Mouse (Mus musculus) hindbrain, embryonic 13.5 days (tissue): ENCODE results near the gene Bbs2. TPM values are rescaled to one million over a fixed set of nuclear protein-coding genes. Genes with fewer than 3 reads are reported as not detected.

ENCODE experiments used
- ATAC-seq: fragments of 200-750 bp; cut with Nextera tagmentation; 2 replicates; pipeline ENCODE4 v1.8.0; 2017; ENCODE audit warnings: moderate TSS enrichment; ENCODE audit not compliant: low FRiP score
- H3K27ac ChIP-seq: fragments of 300-500 bp; sonication (generic); 2 replicates; pipeline ENCODE4 v1.5.1; 2015; ENCODE audit warnings: inconsistent platforms, mild to moderate bottlenecking, moderate library complexity
- H3K27me3 ChIP-seq: fragments of 300-500 bp; sonication (generic); 2 replicates; pipeline ENCODE4 v1.6.1; 2015; ENCODE audit warnings: mild to moderate bottlenecking, inconsistent platforms
- H3K36me3 ChIP-seq: fragments of 300-500 bp; sonication (generic); 2 replicates; pipeline ENCODE4 v1.6.1; 2015; ENCODE audit warnings: mild to moderate bottlenecking, inconsistent platforms
- H3K4me1 ChIP-seq: fragments of 300-500 bp; sonication (generic); replicated peaks from 2 replicates; pipeline ENCODE4 v1.6.1; 2015; ENCODE audit warnings: inconsistent platforms
- H3K4me2 ChIP-seq: fragments of 300-500 bp; sonication (generic); 2 replicates; pipeline ENCODE4 v1.6.1; 2015; ENCODE audit warnings: inconsistent platforms, mild to moderate bottlenecking, moderate library complexity
- H3K4me3 ChIP-seq: fragments of 300-500 bp; sonication (generic); 2 replicates; pipeline ENCODE4 v1.5.1; 2015; ENCODE audit warnings: mild to moderate bottlenecking, inconsistent platforms
- H3K9ac ChIP-seq: fragments of 300-500 bp; sonication (generic); 2 replicates; pipeline ENCODE4 v1.6.1; 2015; ENCODE audit warnings: mild to moderate bottlenecking, inconsistent platforms
- H3K9me3 ChIP-seq: fragments of 300-500 bp; sonication (generic); 2 replicates; pipeline ENCODE4 v1.6.1; 2016; ENCODE audit warnings: inconsistent platforms
- WGBS: fragments of 180-500 bp; shearing (Covaris S2); methylation state at CpG from one replicate; pipeline ENCODE4 v1.1.7; 2015; 5-methylcytosine and 5-hydroxymethylcytosine counted together
- polyA plus RNA-seq: library from polyadenylated mRNA; unstranded; fragments of >200 nt; fragmentation: Nextera tagmentation; extraction: Ambion mirVana; gene quantifications from 2 replicates; pipeline ENCODE4 v1.2.1, GENCODE M21; 2015

The Bbs2 gene
- polyA plus RNA-seq, 1 experiment from 2014 or later = 25.3 TPM

- H3K4me2 ChIP-seq = no peak overlapping the region
- H3K9ac ChIP-seq = no peak overlapping the region
- ATAC-seq = no peak
- no peaks in the 10 kb centered on the region for H3K27me3 ChIP-seq
- H3K27ac ChIP-seq = 0 out of 2 replicates have a peak overlapping the region, but pooled peaks have one; percentile 3
- H3K4me1 ChIP-seq = peaks cover 21% of the 10 kb centered on the region
- no peaks in the 10 kb centered on the region for H3K9me3 ChIP-seq
- no peak overlapping the region for H3K4me3 ChIP-seq
- WGBS = 76% methylated on average over 9 of the region's 9 CpGs
- no peaks in the 10 kb centered on the region for H3K36me3 ChIP-seq
These were observed 22.9 kb upstream of the Bbs2 start for GRCm38 (mm10) chr8:94121625-94122024.

DNA sequence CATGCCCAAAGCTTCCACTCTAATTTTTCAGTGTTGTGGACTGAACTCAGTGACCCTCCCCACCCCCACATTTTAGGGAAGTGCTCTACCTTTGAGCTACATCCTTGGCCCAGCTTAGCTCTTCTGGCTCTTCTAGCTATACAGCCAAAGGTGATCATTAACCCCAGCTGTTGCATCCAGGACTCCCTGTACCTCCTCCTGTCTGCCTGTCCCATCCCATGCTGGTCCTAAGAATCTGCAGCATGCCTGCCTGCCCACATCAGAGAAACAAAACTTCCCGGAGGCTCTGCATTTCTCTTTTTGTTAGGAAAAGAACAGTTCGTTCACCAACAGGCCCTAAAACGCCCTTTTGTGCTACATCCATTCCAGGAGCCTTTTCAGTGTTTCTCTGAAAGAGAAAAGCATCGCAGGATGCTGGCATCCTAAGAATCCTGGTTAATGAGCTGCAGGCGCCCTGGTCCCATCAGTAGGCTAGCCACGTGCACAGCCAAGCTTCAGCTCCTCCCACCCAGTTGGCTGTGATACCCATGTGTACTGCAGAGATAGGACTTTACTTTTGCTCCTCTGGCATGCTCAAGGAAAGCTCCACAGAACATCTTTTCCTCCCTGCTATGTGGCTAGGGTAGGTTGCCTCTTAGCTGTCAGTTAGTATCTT lies 20.2 kb upstream of the Bbs2 start:
- Histone ChIP-seq H3K27me3 (no peaks in the 10 kb centered on the region), H3K27ac (peak overlapping the region; percentile 87), H3K4me3 (no peak overlapping the region), H3K9ac (peak overlapping the region; percentile 26; the same call in 1 of the 2 replicates), H3K9me3 (no peaks in the 10 kb centered on the region), H3K4me2 (peak overlapping the region; percentile 29; the same call in 1 of the 2 replicates), H3K4me1 (peaks cover 18% of the 10 kb centered on the region), H3K36me3 (no peaks in the 10 kb centered on the region)
- ATAC-seq = peak; percentile 92
- WGBS = 3% methylated on average over 6 of the region's 6 CpGs

DNA sequence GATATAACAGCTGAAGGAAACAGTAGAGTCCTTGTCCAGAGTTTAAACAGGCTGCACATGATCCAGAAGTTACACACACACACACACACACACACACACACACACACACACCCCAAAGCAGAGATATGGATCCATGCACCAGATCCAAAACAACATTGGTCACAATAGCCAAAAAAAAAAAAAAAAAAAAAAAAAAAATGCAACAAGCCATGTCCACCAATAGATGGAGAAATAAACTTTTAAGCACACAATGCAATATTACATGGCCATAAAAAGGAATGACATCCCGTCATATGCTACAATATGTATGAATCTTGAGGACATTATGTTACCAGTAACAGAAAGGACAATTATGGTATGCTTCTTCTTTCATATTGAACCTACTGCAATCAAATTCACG lies 15.2 kb upstream of the Bbs2 start:
- Histone ChIP-seq H3K4me2 (no peak overlapping the region), H3K36me3 (no peaks in the 10 kb centered on the region), H3K4me3 (no peak overlapping the region), H3K27me3 (no peaks in the 10 kb centered on the region), H3K9ac (no peak overlapping the region), H3K27ac (no peak overlapping the region), H3K9me3 (no peaks in the 10 kb centered on the region), H3K4me1 (peaks cover 5% of the 10 kb centered on the region)
- 85% methylated on average over 2 of the region's 2 CpGs for WGBS
- no peak for ATAC-seq

DNA sequence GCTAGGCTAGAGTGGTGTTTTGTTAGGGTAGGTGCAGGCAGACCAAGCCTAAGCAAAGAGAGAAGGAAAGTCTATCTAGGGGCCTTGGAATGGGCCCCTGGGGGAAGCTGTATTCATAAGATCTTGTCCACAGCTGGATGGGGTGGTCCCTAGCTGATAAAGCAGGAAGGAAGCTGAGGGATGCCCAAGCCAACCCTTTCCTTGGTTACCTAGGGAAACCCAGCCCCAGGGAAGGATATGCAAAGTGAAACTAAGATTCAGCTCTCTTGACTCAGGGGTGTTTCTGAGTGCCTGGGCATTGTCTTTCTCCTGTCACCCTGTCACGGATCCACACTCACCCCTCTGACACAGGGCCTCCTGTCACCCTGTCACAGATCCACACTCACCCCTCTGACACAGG lies 14.7 kb upstream of the Bbs2 start:
- WGBS = 26% methylated on average over 1 of the region's 1 CpGs
- ATAC-seq = no peak

GRCm38 (mm10) chr8:94110526-94111177 lies 11.9 kb upstream of the Bbs2 start:
- H3K9ac ChIP-seq = no peak overlapping the region
- 68% methylated on average over 6 of the region's 6 CpGs for WGBS
- H3K27me3 ChIP-seq = no peaks in the 10 kb centered on the region
- H3K9me3 ChIP-seq = no peaks in the 10 kb centered on the region
- no peak overlapping the region for H3K27ac ChIP-seq
- no peak overlapping the region for H3K4me2 ChIP-seq
- H3K36me3 ChIP-seq = no peaks in the 10 kb centered on the region
- no peak for ATAC-seq
- no peak overlapping the region for H3K4me3 ChIP-seq
- no peaks in the 10 kb centered on the region for H3K4me1 ChIP-seq

More for the DNA sequence above, 14.7 kb upstream of the Bbs2 start:
- H3K4me2 ChIP-seq = no peak overlapping the region
- H3K9ac ChIP-seq = no peak overlapping the region
- no peak overlapping the region for H3K4me3 ChIP-seq
- no peaks in the 10 kb centered on the region for H3K27me3 ChIP-seq
- no peaks in the 10 kb centered on the region; the same call in 1 of the 2 replicates for H3K4me1 ChIP-seq
- H3K36me3 ChIP-seq = no peaks in the 10 kb centered on the region
- H3K27ac ChIP-seq = no peak overlapping the region
- H3K9me3 ChIP-seq = no peaks in the 10 kb centered on the region

DNA sequence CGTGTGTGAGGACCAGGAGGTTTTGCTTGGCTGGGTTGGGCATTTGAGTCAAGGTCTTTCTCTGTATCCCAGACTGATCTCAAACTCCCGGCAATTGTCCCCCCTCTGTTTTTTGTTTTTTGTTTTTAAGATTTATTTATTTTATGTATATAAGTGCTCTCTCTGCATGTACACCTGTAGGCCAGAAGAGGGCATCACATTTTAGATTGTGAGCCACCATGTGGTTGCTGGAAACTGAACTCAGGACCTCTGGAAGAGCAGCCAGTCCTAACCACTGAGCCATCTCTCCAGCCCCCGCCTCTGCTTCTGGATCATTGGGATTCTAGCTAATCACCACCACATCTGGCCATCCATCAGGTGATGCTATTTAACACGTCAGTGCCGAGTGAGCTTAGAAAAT lies 11.1 kb upstream of the Bbs2 start:
- Histone ChIP-seq H3K4me3 (no peak overlapping the region), H3K36me3 (no peaks in the 10 kb centered on the region), H3K9me3 (no peaks in the 10 kb centered on the region), H3K4me1 (no peaks in the 10 kb centered on the region), H3K9ac (no peak overlapping the region), H3K27me3 (no peaks in the 10 kb centered on the region), H3K27ac (no peak overlapping the region), H3K4me2 (no peak overlapping the region)
- WGBS = 70% methylated on average over 5 of the region's 5 CpGs
- no peak for ATAC-seq

DNA sequence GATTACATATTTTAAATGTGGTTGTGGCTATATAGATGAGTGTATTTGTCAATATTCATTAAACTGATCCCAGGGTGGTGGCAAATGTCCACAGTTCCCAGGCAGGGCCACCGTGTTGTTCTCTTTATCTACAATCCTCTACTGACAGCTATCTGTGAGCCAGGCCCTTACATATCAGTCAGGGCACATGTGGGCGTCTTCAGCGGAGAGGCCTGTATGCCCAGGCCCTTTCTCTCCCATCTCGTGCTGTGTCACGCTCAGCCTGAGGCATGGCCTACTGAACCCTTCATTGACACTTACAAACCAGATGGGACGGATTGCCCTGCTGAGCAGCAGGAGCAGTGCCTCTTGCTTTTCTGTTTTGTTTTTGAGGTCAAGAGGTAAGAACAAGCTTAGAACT lies 10.7 kb upstream of the Bbs2 start:
- Histone ChIP-seq H3K9me3 (no peaks in the 10 kb centered on the region), H3K36me3 (no peaks in the 10 kb centered on the region), H3K27ac (no peak overlapping the region), H3K4me1 (no peaks in the 10 kb centered on the region), H3K4me2 (no peak overlapping the region), H3K9ac (no peak overlapping the region), H3K27me3 (no peaks in the 10 kb centered on the region), H3K4me3 (no peak overlapping the region)
- 61% methylated on average over 6 of the region's 6 CpGs for WGBS
- no peak for ATAC-seq

DNA sequence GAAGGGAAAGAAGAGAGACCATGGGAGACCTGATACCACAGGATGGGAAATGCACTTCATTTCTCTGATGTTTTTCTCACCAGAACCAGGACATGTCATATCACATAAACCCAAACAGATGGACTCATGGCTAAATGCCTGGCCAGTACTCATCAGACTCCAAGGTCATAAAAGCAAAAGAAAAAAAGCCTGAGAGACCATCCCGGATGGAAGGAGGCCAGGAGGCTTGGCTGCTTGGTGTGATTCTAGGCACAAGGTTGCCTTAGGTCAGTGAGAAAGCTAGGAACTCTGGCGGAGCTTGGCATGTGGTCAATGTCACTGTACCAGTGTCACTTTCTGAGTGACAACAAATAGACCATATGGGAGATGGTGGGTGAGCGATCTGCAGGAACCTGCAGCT lies 9.1 kb upstream of the Bbs2 start:
- ATAC-seq = no peak
- WGBS = 81% methylated on average over 3 of the region's 3 CpGs
- Histone ChIP-seq H3K4me1 (no peaks in the 10 kb centered on the region), H3K27me3 (no peaks in the 10 kb centered on the region), H3K27ac (no peak overlapping the region), H3K4me2 (no peak overlapping the region), H3K36me3 (no peaks in the 10 kb centered on the region), H3K9me3 (no peaks in the 10 kb centered on the region), H3K9ac (no peak overlapping the region), H3K4me3 (no peak overlapping the region)

DNA sequence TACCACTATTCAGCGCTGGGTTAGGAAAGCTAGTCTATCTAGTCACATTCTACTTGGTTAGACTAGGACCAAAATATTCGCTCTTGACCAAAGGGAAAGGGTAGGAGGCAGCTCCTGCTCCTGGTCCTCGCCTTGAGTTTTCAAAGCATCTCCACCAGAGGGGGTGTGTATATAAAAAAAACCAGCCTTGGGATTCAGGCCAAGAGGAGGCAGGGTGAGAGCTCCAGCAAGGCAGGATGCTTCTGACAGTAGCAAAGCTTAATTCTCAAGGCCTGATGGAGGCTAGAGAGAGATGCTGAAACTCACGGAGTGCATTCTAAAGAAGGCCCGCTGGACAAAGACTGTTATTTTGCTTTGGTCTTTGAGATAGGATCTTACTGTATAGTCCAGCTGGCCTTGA lies 5.4 kb upstream of the Bbs2 start:
- 55% methylated on average over 5 of the region's 5 CpGs for WGBS
- Histone ChIP-seq H3K27me3 (no peaks in the 10 kb centered on the region), H3K36me3 (no peaks in the 10 kb centered on the region), H3K4me3 (no peak overlapping the region), H3K27ac (no peak overlapping the region), H3K9ac (no peak overlapping the region), H3K4me2 (no peak overlapping the region), H3K9me3 (no peaks in the 10 kb centered on the region), H3K4me1 (peaks cover under 1% of the 10 kb centered on the region)
- ATAC-seq = no peak

- Histone ChIP-seq H3K9ac (peak overlapping the region; percentile 78; the same call in 1 of the 2 replicates), H3K4me1 (peaks cover 15% of the 10 kb centered on the region), H3K4me2 (peak overlapping the region; percentile 66), H3K36me3 (no peaks in the 10 kb centered on the region), H3K4me3 (peak overlapping the region; percentile 57), H3K27ac (peak overlapping the region; percentile 99), H3K27me3 (no peaks in the 10 kb centered on the region), H3K9me3 (no peaks in the 10 kb centered on the region)
- 45% methylated on average over 4 of the region's 4 CpGs for WGBS
- no peak for ATAC-seq
These were observed 268 bp upstream of the Bbs2 start for GRCm38 (mm10) chr8:94098996-94099395.

DNA sequence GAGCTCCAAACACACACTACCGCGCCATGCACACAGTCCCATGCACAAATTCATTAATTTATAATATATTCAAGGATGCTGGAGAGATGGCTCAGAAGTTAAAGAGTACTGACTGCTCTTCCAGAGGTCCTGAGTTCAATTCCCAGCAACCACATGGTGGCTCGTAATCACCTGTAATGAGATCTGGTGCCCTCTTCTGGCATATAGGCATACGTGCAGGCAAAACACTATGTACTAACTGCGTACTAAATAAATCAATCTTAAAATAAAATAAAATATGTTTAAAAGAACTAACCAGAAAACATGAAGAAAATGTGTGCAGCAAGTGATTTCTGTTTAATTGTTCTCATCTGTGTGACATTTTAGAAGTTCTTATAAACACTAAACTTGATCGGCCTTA lies 4.4 kb downstream of the Bbs2 start:
- H3K36me3 ChIP-seq = no peaks in the 10 kb centered on the region; the same call in 1 of the 2 replicates
- H3K4me3 ChIP-seq = no peak overlapping the region
- H3K9ac ChIP-seq = no peak overlapping the region
- peaks cover 15% of the 10 kb centered on the region for H3K4me1 ChIP-seq
- no peak overlapping the region for H3K27ac ChIP-seq
- H3K27me3 ChIP-seq = no peaks in the 10 kb centered on the region
- 80% methylated on average over 6 of the region's 6 CpGs for WGBS
- no peak for ATAC-seq
- no peaks in the 10 kb centered on the region for H3K9me3 ChIP-seq
- no peak overlapping the region for H3K4me2 ChIP-seq

- Histone ChIP-seq H3K27ac (no peak overlapping the region), H3K9ac (no peak overlapping the region), H3K4me2 (no peak overlapping the region), H3K27me3 (no peaks in the 10 kb centered on the region), H3K9me3 (no peaks in the 10 kb centered on the region), H3K4me3 (no peak overlapping the region), H3K4me1 (peaks cover 9% of the 10 kb centered on the region), H3K36me3 (peaks cover 10% of the 10 kb centered on the region)
- ATAC-seq = no peak
- 91% methylated on average over 9 of the region's 9 CpGs for WGBS
These were observed 5.9 kb downstream of the Bbs2 start for GRCm38 (mm10) chr8:94092848-94093247.

DNA sequence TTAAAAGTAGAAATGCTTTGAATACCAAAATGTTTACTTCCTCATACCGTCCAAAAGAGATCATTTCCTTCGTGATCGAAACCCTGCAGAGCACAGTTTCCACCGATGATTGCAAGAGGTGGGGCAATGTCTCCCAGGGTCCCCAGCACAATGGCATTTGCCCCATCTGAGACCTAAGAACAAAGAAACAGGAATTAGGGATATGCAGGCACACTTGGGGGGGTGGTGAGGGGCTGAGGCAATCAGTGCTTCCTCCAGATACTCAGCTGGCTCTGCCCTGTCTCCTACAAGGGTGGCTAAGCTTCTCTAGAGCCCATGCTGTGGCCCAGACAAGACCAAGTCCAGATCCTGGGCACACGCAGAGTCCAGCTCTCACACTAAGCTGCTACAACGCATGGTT lies 9.0 kb downstream of the Bbs2 start:
- no peaks in the 10 kb centered on the region for H3K9me3 ChIP-seq
- H3K4me1 ChIP-seq = no peaks in the 10 kb centered on the region
- peaks cover 41% of the 10 kb centered on the region for H3K36me3 ChIP-seq
- H3K9ac ChIP-seq = 0 out of 2 replicates have a peak overlapping the region, but pooled peaks have one; percentile 35
- WGBS = 68% methylated on average over 6 of the region's 6 CpGs
- ATAC-seq = no peak
- no peak overlapping the region for H3K4me3 ChIP-seq
- H3K27ac ChIP-seq = no peak overlapping the region
- no peaks in the 10 kb centered on the region for H3K27me3 ChIP-seq
- H3K4me2 ChIP-seq = no peak overlapping the region
